Mouse (Mus musculus) frontal cortex, postnatal 36 days (tissue): ENCODE measurements around the gene 6430571L13Rik.
"Not testable (repeated sequence)": the region's sequence is repeated elsewhere in the genome, so short reads cannot be mapped to it uniquely, and the experiment has no call there.

Source experiments
- DNase-seq, 2 experiments: peaks; one replicate each; pipeline ENCODE4 v3.0.0; 2022; ENCODE audit warnings: low spot score in 2 of 2

6430571L13Rik gene

GRCm38 (mm10) chr9:107306673-107307072, 33.7 kb upstream of the 6430571L13Rik start:
- not testable (repeated sequence) for DNase-seq

GRCm38 (mm10) chr9:107307099-107307872, 33.1 kb upstream of the 6430571L13Rik start:
- no peak for DNase-seq

- peak in 1 of 2 experiments; percentile 30 for DNase-seq
Observed at GRCm38 (mm10) chr9:107307886-107308285, 32.5 kb upstream of the 6430571L13Rik start.

GRCm38 (mm10) chr9:107308346-107309000, 31.9 kb upstream of the 6430571L13Rik start:
- DNase-seq: no peak

- DNase-seq: no peak
Observed at GRCm38 (mm10) chr9:107309171-107309570, 31.2 kb upstream of the 6430571L13Rik start.

GRCm38 (mm10) chr9:107309600-107309999, 30.8 kb upstream of the 6430571L13Rik start:
- DNase-seq: no peak

- no peak for DNase-seq
Observed at GRCm38 (mm10) chr9:107312811-107313584, 27.4 kb upstream of the 6430571L13Rik start.

- DNase-seq: no peak
Observed at GRCm38 (mm10) chr9:107313926-107314325, 26.5 kb upstream of the 6430571L13Rik start.

GRCm38 (mm10) chr9:107315791-107316190, 24.6 kb upstream of the 6430571L13Rik start:
- no peak for DNase-seq

- no peak for DNase-seq
Observed at GRCm38 (mm10) chr9:107322461-107323050, 17.8 kb upstream of the 6430571L13Rik start.

- DNase-seq: no peak
Observed at GRCm38 (mm10) chr9:107323558-107323957, 16.8 kb upstream of the 6430571L13Rik start.

GRCm38 (mm10) chr9:107324799-107325561, 15.4 kb upstream of the 6430571L13Rik start:
- no peak for DNase-seq

- no peak for DNase-seq
Observed at GRCm38 (mm10) chr9:107325904-107326303, 14.5 kb upstream of the 6430571L13Rik start.

GRCm38 (mm10) chr9:107327879-107328620, 12.4 kb upstream of the 6430571L13Rik start:
- no peak for DNase-seq

GRCm38 (mm10) chr9:107330791-107331190, 9.6 kb upstream of the 6430571L13Rik start:
- no peak for DNase-seq

- DNase-seq: no peak
Observed at GRCm38 (mm10) chr9:107333686-107334085, 6.7 kb upstream of the 6430571L13Rik start.

GRCm38 (mm10) chr9:107334356-107334755, 6.0 kb upstream of the 6430571L13Rik start:
- DNase-seq: no peak

- no peak for DNase-seq
Observed at GRCm38 (mm10) chr9:107335046-107335445, 5.4 kb upstream of the 6430571L13Rik start.

- peak; percentile 62 to 77 for DNase-seq
Observed at GRCm38 (mm10) chr9:107335909-107336308, 4.5 kb upstream of the 6430571L13Rik start.

GRCm38 (mm10) chr9:107336386-107336785, 4.0 kb upstream of the 6430571L13Rik start:
- DNase-seq: no peak
